Mouse (Mus musculus) heart, postnatal 0 days (tissue): ENCODE data around the gene Ppt2.

Experiments used
- CTCF ChIP-seq: IDR thresholded peaks from 2 replicates; pipeline ENCODE4 v1.5.1; 2016; ENCODE audit warnings: antibody characterized with exemption, control low read depth, low read depth
- EP300 ChIP-seq: IDR thresholded peaks from 2 replicates; pipeline ENCODE4 v1.6.1; 2016; ENCODE audit warnings: antibody characterized with exemption, low read depth

GRCm38 (mm10) chr17:34583397-34583796, 44.9 kb downstream of the Ppt2 start:
- TF ChIP-seq CTCF (no peak), EP300 (no peak)
